Mouse (Mus musculus): ENCODE data around the gene Crtc1. TPM values are rescaled to one million over a fixed set of nuclear protein-coding genes. Genes with fewer than 3 reads are reported as not detected.
A peak's percentile ranks its signal among the peaks of the same experiment; 100 is the strongest.

Gene Crtc1
- 100 to 1,000 TPM; 152 to 154 TPM for total RNA-seq (2021)
- long read RNA-seq, experiment 1, full-length matches to known transcripts, result 71 of 274 reads
- long read RNA-seq, experiment 1, partial matches to known transcripts, result 15 of 274 reads
- long read RNA-seq, experiment 1, other reads (novel, unspliced or antisense), result 188 of 274 reads
- long read RNA-seq, experiment 2, full-length matches to known transcripts, result 32 of 143 reads
- long read RNA-seq, experiment 2, partial matches to known transcripts, result 8 of 143 reads
- long read RNA-seq, experiment 2, other reads (novel, unspliced or antisense), result 103 of 143 reads

GRCm38 (mm10) chr8:70439055-70439847 lies at the start of gene Crtc1:
TSS of gene Crtc1 (minus strand) at chr8:70439579.
- peak; percentile 94 to 96 for DNase-seq (ENCODE audit: low spot score in 2 of 2)

GRCm38 (mm10) chr8:70488931-70489470 lies 49.6 kb upstream of the Crtc1 start:
- DNase-seq (ENCODE audit: low spot score in 2 of 2), result no peak

- DNase-seq (ENCODE audit: low spot score in 2 of 2), result no peak
These were observed 48.8 kb upstream of the Crtc1 start for GRCm38 (mm10) chr8:70487993-70488796.

DNA sequence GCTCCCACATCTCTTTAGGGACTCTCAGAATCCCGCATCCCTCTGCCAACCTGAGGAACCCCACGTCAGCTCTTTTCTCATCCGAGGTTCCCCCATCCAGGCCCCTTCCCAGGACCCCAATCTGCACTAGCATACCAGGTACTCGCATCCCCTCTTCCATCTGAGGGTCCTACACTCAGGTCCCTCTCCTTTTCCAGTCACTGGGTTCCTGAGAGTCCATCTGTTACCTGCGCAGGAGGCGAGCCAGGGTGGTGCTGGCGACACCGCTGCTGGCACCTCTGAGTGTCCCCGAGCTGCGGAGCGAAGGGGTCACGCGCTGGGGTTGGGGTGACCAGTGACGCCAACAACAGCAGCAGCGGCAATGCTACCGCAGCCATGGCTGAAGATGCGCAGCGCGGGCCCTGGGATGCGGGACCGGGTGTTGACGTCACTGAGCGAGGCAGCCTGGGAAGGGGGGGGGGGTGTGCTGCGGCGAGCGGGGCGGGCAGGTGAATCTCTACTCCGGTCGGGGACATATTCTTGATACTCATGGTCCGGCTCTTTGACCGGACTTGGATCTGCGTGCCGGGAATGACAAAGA lies 47.7 kb upstream of the Crtc1 start, which contains the start of gene Tmem59l:
TSS of gene Tmem59l (minus strand) at position 418 of the 580 bp plus-strand sequence.
- peak; percentile 67 to 75 for DNase-seq (ENCODE audit: low spot score in 2 of 2)

DNA sequence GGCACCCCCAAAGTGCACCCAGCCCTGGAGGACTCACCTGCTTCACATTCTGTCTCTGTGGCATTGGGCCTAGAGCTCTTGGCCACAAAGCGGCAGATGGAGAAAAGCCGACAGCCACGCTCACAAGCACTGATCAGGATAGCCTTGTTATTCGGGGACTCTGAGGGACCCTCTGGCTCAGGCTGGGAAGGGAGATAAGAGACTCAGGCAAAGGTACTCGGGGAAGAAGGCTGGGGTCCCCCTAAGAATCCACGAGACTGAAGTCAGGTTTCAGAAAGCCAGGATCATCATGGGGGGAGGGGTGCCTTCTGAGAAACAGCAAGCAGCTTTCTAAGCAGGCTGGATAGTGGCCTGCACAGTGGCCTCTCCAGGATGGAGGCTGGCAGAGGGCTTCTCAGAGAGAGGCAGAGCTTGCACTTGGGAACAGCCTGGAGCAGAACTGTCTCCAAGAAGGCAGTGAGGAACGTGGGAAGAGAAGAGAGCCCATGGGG lies 46.9 kb upstream of the Crtc1 start:
- no peak for DNase-seq (ENCODE audit: low spot score in 2 of 2)

DNA sequence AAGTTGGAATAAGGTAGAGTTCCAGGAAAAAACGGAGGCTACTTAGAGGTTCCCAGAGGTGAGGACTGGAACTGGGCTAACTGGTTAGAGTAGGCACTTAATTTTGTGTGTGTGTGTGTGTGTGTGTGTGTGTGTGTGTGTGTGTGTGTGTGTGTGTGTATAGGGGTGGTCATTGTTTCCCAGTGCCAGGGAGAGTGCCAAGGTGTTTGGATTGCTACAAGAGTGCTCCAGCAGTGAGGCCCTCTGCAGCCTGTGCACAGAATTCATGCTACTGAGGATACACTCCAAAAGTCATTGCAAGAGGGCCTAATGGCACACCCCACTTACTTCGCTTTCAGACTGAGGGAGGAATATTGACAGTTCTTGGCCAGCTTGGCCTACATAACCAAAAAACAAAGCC lies 43.6 kb upstream of the Crtc1 start:
- no peak for DNase-seq (ENCODE audit: low spot score in 2 of 2)

- DNase-seq (ENCODE audit: low spot score in 2 of 2), result peak in 1 of 2 experiments; percentile 54
These were observed 42.5 kb upstream of the Crtc1 start for GRCm38 (mm10) chr8:70481908-70482307.

- DNase-seq (ENCODE audit: low spot score in 2 of 2), result no peak
These were observed 38.0 kb upstream of the Crtc1 start for GRCm38 (mm10) chr8:70477269-70477982.

- peak; percentile 90 to 92 for DNase-seq (ENCODE audit: low spot score in 2 of 2)
These were observed 37.2 kb upstream of the Crtc1 start, which contains the start of gene Klhl26 for GRCm38 (mm10) chr8:70476333-70477268. TSS of gene Klhl26 (minus strand) at chr8:70476968.

DNA sequence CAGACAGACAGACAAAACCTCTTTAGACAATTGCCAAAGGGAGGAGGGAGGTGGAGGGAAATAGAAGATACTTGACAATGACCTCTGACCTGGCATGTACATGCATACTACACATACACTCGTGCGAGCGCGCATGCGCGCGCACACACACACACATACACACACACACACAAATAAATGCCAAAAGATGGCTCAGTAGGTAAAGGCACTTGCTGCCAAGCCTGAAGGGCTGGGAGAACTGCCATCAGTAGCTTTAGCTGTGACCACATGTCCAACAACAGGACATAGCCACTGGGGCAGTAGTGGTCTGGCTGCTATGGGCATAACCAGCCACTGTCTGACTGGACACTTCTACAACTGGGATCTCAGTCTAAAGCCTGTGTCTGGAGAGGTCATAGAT lies 32.5 kb upstream of the Crtc1 start:
- DNase-seq (ENCODE audit: low spot score in 2 of 2), result no peak

DNA sequence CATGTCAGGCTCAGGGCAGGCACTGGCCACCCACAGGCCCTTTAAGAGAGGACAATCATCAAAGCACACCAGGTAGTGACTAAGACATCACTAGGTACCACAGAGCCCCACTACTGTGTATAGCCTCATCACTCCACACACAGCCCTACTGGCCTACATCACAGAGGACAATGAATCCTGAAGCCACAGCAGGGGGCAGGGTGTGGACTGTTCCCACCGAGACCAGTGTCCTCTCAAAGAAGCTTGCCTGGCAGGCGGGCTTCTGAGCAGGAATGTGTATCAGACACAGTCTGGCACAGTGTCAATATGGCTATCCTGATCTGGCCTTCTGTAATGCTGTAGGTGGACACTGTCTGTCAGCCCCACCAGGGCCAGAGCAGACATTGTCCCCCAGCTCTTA lies 30.6 kb upstream of the Crtc1 start:
- no peak for DNase-seq (ENCODE audit: low spot score in 2 of 2)

DNA sequence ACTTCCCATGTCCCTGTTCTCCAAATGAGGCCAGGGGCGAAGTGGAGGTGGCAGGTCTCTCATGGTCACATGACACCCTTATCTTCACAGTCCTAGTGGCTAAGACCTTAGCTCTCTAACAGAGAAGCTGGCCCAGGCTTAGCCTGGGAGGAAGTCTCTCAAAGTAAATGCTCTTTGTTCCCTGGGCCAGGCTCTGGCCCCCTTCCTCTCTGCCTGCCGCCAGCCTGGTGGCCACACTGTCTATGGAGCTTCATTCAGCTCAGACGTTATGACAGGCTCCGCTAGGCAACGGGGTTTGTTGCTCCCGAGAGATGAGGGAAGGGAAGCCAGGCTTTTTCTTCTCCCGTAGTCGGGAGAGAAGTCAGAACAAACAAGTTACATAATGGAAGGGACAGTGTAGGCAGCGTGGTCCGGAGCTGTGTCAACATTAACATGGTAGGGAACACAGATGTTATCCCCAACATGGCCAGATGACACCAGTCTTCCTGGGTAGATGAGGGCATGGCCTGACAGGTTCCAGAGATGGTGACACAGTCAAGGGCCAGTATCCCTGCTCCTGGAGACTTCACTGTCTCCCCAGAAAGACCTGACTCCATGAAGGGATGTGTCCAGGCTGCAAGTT lies 30.0 kb upstream of the Crtc1 start:
- no peak for DNase-seq (ENCODE audit: low spot score in 2 of 2)

DNA sequence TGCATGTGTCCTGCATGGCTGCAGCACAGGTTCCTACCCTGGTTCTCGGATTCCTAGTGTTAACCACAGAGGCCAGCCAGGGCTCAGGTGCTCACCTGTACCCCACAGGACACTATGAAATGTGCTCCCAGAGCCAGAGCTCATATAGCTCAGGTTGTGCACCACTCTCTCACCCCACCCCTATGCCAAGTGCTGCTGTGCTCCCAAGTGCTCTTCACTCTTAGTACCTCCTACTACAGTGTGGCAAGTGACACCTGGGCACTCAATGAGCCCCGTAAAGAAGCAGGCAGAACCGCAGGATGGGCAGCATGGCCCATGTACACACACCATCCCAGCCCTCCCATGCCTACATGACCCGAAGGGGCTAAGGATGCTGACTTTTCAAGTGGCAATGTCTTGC lies 29.4 kb upstream of the Crtc1 start:
- DNase-seq (ENCODE audit: low spot score in 2 of 2), result no peak

DNA sequence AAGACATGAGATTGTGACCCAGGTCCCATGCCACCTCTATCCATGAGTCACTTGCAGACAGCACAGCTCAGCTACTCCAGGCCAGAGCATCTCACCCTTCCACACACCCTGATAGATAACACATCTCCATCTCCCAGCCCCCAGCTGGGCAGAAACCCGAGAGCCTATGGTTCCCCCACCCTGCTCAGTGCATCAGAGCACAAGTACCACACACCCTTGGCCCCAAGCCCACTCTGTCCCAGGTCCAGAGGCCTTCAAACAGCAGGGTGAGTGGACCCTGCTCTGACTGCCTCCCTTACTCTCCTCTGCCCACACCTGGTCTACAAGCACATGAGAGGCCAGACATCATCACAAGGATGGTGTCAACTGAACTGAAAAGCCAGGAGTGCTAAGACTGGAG lies 28.5 kb upstream of the Crtc1 start:
- no peak for DNase-seq (ENCODE audit: low spot score in 2 of 2)

- DNase-seq (ENCODE audit: low spot score in 2 of 2), result no peak
These were observed 27.9 kb upstream of the Crtc1 start for GRCm38 (mm10) chr8:70467229-70467725.

- no peak for DNase-seq (ENCODE audit: low spot score in 2 of 2)
These were observed 27.4 kb upstream of the Crtc1 start for GRCm38 (mm10) chr8:70466771-70467170.

DNA sequence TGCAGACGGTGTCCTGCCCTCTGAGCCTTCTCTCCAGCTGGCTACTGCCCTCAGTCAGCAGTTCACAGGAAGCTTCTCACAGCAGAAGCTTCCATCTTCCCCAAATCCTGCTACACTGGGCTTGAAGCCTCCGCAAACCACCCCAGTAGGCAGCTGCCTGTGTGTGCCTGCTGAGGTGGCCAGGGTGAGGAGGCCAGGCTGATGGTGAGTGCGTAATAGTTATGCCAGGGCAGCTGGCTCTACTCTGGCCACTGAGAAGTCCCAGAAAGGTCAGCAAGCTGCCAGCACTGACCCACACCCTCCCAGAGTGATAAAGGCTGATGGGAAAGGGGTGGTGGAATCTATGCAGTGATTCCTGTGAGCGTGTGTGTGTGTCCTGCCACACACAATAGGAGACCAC lies 26.9 kb upstream of the Crtc1 start:
- no peak for DNase-seq (ENCODE audit: low spot score in 2 of 2)

- DNase-seq (ENCODE audit: low spot score in 2 of 2), result no peak
These were observed 26.3 kb upstream of the Crtc1 start for GRCm38 (mm10) chr8:70465701-70466100.
